In the genomic region with DNA sequence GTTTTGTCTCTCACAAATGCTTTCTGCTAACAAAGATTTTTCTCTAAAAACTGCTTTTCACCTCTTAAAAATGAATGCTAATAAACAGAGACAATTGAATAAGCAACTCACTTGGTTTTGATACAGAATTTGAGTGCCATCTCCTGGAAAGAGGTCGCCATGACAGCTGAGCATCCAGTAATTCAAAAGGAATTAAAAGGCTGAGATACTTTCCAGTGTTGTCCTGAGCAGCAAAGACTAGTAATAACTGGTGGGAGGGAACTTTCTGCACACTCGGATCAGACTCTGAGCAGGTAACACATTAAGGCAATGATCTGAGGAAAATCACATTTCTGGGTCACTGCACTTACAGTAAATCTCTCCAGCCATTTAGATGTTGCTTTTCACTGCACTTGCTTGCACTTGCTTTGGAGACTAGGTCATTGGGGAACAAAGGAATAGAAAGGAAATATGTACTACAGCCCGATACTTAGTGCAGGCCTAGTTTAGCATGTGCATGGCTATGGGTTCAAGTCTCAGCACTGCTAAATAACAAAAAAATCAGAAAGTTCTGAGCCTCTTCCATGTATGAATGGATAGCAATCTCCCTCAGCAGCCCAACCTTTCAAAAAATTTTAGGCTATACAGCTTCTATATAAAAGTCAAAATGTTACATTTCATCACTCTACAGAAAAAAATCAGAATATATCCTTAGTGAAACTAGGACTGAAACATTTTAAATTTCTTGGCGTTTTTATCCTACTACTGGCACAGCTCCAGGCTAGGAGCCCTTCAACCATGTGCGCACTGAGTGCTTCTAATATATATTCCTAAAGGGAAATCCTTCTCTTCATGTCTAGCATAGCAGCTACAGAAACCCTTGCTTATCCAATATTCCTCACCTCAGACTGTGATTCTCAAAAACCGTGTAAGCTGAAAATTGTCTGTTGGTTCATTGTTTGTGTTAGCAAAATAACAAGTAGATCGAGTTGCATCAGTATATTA, we compare ENCODE assay signal across 7 mouse cellular contexts.
DNase-seq lines count a peak whose midpoint lies in the region; ATAC-seq lines count a peak whose summit lies in the region.

No protein-coding gene starts in this region.

- no peak overlapping the region for H3K27ac ChIP-seq in forebrain, embryonic 10.5 days
- no peak overlapping the region for H3K27ac ChIP-seq in kidney, embryonic 14.5 days (ENCODE audit: low read depth, low read length)
- H3K27ac ChIP-seq in midbrain, embryonic 10.5 days (replicated peaks) = no peak overlapping the region

- H3K27me3 ChIP-seq in forebrain, embryonic 10.5 days (ENCODE audit: poor library complexity, severe bottlenecking) = no peaks in the 10 kb centered on the region
- H3K27me3 ChIP-seq in kidney, embryonic 14.5 days (ENCODE audit: control insufficient read depth, insufficient read depth, low read length) = no peaks in the 10 kb centered on the region
- no peaks in the 10 kb centered on the region for H3K27me3 ChIP-seq in midbrain, embryonic 10.5 days (ENCODE audit: low read depth, poor library complexity, severe bottlenecking)

- WGBS in forebrain, embryonic 10.5 days = 65% methylated on average over 7 of the region's 7 CpGs
- WGBS in kidney, embryonic 14.5 days = 35% methylated on average over 7 of the region's 7 CpGs
- WGBS in midbrain, embryonic 10.5 days = 64% methylated on average over 7 of the region's 7 CpGs

- no peak overlapping the region for H3K4me2 ChIP-seq in kidney, embryonic 14.5 days (replicated peaks; ENCODE audit: low read depth, low read length)

- no peaks in the 10 kb centered on the region for H3K36me3 ChIP-seq in forebrain, embryonic 10.5 days (replicated peaks)
- no peaks in the 10 kb centered on the region for H3K36me3 ChIP-seq in kidney, embryonic 14.5 days (ENCODE audit: control insufficient read depth, insufficient read depth, low read length)
- no peaks in the 10 kb centered on the region for H3K36me3 ChIP-seq in midbrain, embryonic 10.5 days

- H3K9ac ChIP-seq in kidney, embryonic 14.5 days (ENCODE audit: low read depth, low read length) = no peak overlapping the region

- DNase-seq in testis, postnatal 10 days (ENCODE audit: low spot score) = peak; percentile 48
- no peak for DNase-seq in testis, postnatal 14 days (ENCODE audit: low spot score)
- peak; percentile 18 for DNase-seq in forebrain, embryonic 10.5 days (ENCODE audit: extremely low spot score, low spot score)
- DNase-seq in midbrain, embryonic 10.5 days (ENCODE audit: low spot score) = peak; percentile 16
- DNase-seq in spleen, postnatal 4 days (ENCODE audit: low spot score in 2 of 2) = no peak
- no peak for DNase-seq in urinary bladder, adult 18-20 months (ENCODE audit: low spot score in 2 of 2)

- ATAC-seq in kidney, embryonic 14.5 days (ENCODE audit: low FRiP score, low TSS enrichment) = peak; percentile 55; the same call in 1 of the 2 replicates

- H3K4me1 ChIP-seq in forebrain, embryonic 10.5 days = no peaks in the 10 kb centered on the region
- H3K4me1 ChIP-seq in kidney, embryonic 14.5 days (ENCODE audit: control insufficient read depth, insufficient read depth, low read length) = no peaks in the 10 kb centered on the region
- H3K4me1 ChIP-seq in midbrain, embryonic 10.5 days = no peaks in the 10 kb centered on the region

- no peak overlapping the region for H3K4me3 ChIP-seq in forebrain, embryonic 10.5 days
- H3K4me3 ChIP-seq in kidney, embryonic 14.5 days (ENCODE audit: low read length) = no peak overlapping the region
- H3K4me3 ChIP-seq in midbrain, embryonic 10.5 days = no peak overlapping the region

- no peaks in the 10 kb centered on the region for H3K9me3 ChIP-seq in forebrain, embryonic 10.5 days
- no peaks in the 10 kb centered on the region for H3K9me3 ChIP-seq in kidney, embryonic 14.5 days (ENCODE audit: control insufficient read depth, low read length)
- no peaks in the 10 kb centered on the region for H3K9me3 ChIP-seq in midbrain, embryonic 10.5 days (replicated peaks)

Comparison
In these comparisons a context has a peak if more than half of its experiments do, and no peak if none do; other contexts are left out.
1. DNase-seq: peak in testis, postnatal 10 days (single experiment), forebrain, embryonic 10.5 days (single experiment) and midbrain, embryonic 10.5 days (single experiment); none in testis, postnatal 14 days (single experiment), spleen, postnatal 4 days (0 of 2) and urinary bladder, adult 18-20 months (0 of 2).